Comparison of ENCODE assay signal across 12 mouse cellular contexts in genomic region chr3:153457203-153457602, GRCm38 (mm10).
DNase-seq lines count a peak whose midpoint lies in the region.
"Had no signal": no experiment of that assay in that cellular context is flagged by ENCODE, and none has a peak within 500 bp of the region (broad histone marks: within the 10 kb centered on the region; RNA-seq: fewer than 3 reads in every experiment).

No protein-coding gene starts in this region.

- no peaks in the 10 kb centered on the region for H3K4me1 ChIP-seq in heart, embryonic 10.5 days

- H3K27me3 ChIP-seq in heart, embryonic 10.5 days (ENCODE audit: insufficient read depth, poor library complexity, severe bottlenecking), result no peaks in the 10 kb centered on the region

- no peaks in the 10 kb centered on the region for H3K36me3 ChIP-seq in heart, embryonic 10.5 days

- intact Hi-C loops in left cerebral cortex, postnatal 14 days (cut with DNase I), result no loop called here
- intact Hi-C loops in left cerebral cortex, postnatal 4 days (cut with DNase I), result no loop called here

- 0 out of 2 replicates have a peak, but pooled peaks cover 4% of the 10 kb centered on the region for H3K9me3 ChIP-seq in heart, embryonic 10.5 days

- WGBS in heart, embryonic 10.5 days, result 75% methylated on average over 2 of the region's 2 CpGs

- no peak overlapping the region for H3K27ac ChIP-seq in heart, embryonic 10.5 days
- H3K27ac ChIP-seq: heart, adult 2 months had no signal

- peak; percentile 90 for DNase-seq in heart, adult 11 months
- no peak for DNase-seq in heart, embryonic 10.5 days (ENCODE audit: low spot score)
- DNase-seq in left cerebral cortex, postnatal 14 days (ENCODE audit: low spot score in 2 of 2), result peak; percentile 40 to 46
- no peak for DNase-seq in left cerebral cortex, postnatal 4 days
- peak; percentile 80 for DNase-seq in brain, adult 2 months (ENCODE audit: low read depth, low spot score)
- peak; percentile 26 to 42 for DNase-seq in lung, postnatal 4 days
- no peak for DNase-seq in thymus, postnatal 14 days
- no peak for DNase-seq in thymus, postnatal 36 days
- DNase-seq: adrenal gland, adult 2 months; cerebellum, adult 8-10 months had no signal

- H3K4me3 ChIP-seq in heart, embryonic 10.5 days, result no peak overlapping the region
- H3K4me3 ChIP-seq: erythroblast, embryonic 14.5 days; heart, adult 2 months had no signal

Comparison
In these comparisons a context has a peak if more than half of its experiments do, and no peak if none do; other contexts are left out.
1. DNase-seq: peak in heart, adult 11 months (single experiment), left cerebral cortex, postnatal 14 days (2 of 2), brain, adult 2 months (single experiment) and lung, postnatal 4 days (2 of 2); none in heart, embryonic 10.5 days (single experiment), left cerebral cortex, postnatal 4 days (single experiment), thymus, postnatal 14 days (single experiment) and thymus, postnatal 36 days (0 of 2).